Mouse (Mus musculus) induced T-regulatory cell, adult 2 months (primary cell): ENCODE measurements around the gene Vkorc1l1.
A peak's percentile ranks its signal among the peaks of the same experiment; 100 is the strongest.

Experiments
- DNase-seq: peaks from one replicate; pipeline ENCODE4 v3.0.0-alpha.2; 2012; ENCODE audit warnings: low read depth

Gene Vkorc1l1

DNA sequence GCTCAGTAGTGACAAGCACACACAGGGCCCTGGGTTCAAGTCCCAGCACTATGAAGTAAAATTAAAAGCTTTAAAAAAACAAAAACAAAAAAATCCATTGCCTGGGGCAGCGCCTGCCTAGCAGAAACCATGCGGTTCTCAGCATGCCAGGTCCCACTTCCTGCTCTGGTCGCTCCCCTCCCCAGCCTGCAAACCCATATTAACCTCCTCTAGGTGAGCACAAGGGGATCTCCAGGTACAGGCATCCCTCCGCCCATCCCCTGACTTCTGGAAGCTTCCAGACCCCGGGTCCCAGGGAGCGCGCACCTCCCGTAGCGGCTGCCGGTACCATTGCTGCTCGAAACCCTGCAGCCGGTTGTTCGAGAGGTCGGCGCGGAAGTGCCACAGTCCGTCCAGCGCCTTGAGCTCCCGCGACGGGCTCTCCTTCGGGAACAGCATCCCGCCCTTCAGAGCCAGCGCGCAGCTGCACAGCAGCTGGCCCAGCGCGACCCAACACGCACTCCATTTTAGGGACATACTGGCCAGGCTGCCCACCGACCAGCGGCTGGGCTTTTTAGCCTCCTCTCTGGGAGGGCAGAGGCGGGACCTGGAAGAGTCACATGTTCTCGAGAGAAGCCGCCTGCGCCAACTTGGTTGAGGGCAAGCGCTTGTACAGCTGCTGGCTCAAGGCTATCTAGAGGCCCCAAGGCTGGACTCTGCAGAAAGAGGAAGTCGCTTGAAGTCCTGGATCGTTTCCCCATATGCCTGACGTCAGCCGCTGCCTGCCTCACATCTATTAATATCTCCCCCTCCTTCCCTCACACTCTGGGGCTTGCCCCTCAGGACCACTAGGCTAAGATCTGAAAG, 60.8 kb downstream of the Vkorc1l1 start, which contains the start of gene Gusb:
TSS of gene Gusb (minus strand) at position 749 of the 846 bp plus-strand sequence.
- DNase-seq, result peak; percentile 76

DNA sequence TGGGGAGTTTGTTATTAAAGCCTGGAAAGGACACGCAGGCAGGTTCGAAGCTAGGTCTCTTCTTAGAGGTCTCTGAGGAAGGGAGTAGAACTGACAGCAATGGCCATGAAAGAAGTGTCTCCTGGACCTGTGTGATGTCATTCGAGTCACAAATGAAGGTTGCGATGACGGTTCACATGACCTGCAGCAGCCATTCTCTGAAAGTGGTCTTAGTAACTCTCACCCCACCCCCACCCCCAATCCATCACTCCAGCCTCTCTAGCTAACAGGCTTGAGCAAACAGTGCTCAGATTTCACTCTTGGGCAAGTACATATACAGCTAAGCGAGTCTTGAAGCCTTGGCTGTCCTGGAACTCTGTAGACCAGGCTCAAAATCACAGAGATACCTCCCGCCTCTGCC, 61.5 kb downstream of the Vkorc1l1 start:
- no peak for DNase-seq

DNA sequence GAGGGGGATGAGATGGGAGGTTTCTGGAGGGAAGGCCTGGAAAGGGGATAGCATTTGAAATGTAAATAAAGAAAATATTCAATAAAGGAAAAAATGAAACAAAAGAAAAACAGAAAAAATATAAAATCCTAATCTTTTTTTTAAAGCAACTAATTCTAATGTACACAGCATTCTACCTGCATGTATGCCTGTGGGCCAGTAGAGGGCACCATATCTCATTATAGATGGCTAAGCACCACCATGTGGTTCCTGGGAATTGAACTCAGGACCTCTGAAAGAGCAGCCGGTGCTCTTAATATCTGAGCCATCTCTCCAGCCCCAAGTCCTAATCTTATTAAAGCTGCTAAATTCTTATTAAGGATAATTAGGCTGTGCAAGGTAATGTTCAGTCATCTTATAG, 65.6 kb downstream of the Vkorc1l1 start:
- DNase-seq, result peak; percentile 66

DNA sequence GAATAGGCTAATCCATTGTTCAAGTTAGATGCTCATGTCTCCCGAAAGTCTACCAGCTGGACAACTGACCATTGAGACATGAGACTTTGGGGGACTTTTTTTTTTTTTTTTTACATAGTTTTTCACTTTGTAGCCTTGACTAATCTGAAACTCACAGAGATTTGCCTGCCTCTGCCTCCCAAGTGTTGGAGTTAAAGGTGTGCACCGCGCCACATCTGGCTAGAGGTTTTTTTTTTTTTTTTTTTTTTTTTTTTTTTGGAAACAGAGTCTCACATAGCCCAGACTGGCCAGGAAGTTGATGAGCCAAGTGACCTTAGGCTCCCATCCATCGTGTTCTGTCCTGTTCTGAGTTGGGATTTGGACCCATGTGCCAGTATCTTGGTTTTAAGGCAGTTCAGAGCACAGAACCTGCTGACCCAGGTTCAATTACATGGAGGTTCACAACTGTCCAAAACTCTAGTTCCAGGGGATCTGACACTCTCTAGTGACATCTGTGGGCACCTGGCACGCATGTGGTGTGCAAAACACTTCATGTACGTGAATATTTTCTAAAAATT, 66.3 kb downstream of the Vkorc1l1 start:
- no peak for DNase-seq

DNA sequence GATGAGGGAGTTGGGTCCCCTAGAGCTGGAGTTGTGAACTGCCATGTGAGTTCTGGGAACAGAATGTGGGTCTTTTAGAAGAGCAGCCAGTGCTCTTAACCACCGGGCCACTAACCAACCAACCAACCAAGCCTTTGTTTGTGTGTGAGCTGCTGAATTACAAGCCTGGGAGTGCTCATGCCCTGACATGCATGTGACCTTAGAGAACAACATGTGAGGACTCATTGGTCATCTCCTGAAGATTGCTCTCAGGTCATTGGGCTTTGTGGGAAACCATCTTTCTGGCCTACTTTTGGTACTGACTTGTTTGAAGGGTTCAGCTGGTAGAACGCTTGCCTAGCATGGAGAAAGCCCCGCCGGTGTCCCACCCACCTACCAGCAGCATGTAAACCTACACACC, 68.0 kb downstream of the Vkorc1l1 start:
- no peak for DNase-seq

DNA sequence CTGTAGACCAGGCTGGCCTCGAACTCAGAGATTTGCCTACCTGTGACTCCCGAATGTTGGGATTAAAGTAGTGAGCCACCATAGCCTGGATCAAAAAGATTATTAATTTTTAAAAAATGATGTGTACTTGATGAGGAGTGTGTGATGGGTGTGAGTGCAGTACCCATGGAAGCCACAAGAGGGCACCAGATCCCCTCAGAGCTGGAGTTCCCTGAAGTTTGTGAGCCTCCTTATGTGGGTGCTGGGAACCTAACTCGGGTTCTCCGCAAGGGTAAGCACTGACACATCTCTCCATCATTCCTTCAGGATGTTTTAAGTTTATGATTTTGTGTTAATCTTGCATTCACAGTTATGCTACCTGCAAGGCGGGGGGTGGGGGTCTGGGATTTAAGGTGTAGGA, 69.2 kb downstream of the Vkorc1l1 start:
- peak; percentile 51 for DNase-seq

DNA sequence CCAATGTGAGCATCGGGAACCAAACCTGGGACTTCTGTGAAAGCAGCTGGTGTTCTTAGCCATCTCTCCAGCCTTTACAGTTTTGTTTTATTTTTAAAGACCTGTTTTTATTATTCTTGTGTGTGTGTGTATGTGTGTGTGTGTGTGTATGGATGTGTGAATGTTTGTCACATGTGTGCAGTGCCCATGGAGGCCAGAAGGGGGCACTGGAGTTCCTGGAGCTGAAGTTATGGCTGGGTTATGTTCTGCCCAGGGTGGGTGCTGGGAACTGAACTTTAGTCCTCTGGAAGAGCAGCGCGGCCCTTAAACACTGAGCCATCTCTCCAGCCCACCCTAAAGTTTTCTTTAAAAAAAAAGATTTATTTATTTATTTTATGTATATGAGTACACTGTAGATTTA, 73.3 kb downstream of the Vkorc1l1 start:
- DNase-seq, result no peak

DNA sequence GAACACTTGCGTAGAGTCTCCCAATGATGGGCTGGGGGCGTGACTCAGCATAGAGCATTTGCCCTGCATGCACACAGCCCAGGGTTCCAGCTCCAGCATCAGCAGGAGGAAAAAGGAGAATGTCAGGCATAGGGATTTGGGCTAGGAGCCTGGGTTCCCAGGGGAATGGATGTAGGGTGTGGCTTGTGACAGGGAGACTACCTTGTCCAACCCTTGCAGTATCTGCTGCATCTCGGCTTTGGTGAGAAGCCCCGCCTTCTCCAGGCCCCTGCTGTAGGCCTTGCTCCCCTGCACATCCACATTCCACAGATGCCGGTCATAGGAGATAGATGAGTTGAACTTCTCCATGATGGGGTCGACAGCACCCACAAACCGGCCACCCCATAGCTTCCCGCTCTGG, 77.7 kb downstream of the Vkorc1l1 start:
- DNase-seq, result no peak

DNA sequence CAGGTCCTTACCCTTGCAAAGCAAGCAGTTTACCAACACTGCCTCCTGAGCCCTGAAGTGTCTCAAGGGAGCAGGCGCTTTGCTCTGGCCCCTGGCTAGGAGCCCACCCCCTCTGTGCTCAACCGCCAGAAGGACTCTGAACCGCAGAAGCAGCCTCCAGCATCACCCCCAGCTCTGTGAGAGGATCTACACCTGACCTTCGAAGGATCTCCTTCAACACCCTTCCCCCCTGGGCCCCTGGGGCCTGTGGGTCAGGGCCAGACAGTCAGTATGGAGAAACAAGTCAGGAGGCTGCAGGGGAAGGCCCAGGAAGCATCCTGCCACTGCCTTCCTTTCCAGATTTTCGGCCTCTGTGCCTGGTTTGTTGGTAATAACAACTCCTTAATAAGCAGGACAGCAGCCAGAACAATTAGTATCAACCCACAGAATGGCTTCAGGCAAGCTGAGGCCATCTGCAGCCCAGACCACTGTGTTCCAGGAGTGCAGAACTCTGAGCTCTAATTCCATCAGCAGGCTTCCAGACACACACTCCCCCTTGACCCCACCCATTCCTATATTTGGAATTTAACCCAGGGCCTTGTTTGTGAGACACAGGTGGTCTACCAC, 79.7 kb downstream of the Vkorc1l1 start:
- DNase-seq, result no peak

DNA sequence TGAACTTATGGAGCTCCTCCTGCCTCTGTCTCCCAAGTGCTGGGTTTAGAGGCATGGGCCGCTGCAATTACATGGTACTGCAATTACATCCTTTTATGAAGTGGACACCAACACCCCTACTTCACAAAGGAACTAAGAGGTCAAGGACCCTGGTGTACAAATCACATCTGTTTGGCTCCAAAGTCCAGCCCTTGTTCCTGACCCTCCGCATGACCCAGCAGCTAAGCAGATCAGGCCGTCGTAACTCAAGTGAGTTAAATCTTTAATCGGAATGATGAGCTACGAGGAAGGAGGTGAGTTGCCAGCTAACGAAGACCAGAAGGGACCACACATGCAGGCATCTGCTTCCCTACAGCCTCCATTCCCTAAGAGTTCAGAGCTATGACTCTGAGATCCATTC, 80.6 kb downstream of the Vkorc1l1 start:
- no peak for DNase-seq

DNA sequence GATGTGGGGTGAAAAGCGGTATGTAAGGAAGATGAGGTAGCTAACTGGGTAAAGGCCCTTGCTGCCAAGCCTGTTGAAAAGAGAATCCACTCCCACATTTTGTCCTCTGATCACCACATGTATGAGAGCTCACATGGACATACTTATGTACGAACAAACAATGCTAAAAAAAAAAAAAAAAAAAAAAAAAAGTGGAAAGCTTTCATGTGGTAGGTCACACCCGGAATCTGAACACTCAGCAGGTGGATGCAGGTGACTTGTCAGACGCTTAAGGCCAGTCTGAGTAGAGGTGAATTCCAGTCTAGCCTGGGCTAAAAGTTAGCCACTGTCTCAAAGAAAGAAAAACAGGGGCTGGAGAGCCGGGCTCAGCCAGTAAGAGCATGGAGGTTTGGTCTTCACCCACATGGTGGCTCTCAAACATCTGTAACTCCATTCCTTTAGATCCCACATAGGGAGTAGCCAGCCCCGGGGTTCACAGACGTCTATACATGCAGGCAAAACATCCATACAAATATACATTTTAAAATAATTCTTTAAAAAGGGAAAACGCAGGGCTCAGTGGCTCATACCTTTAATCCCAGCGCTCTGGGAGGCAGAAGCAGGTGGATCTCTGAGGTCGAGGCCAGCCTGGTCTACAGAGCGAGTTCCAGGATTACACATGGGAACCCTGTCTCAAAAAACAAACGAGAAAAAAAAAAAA, 81.4 kb downstream of the Vkorc1l1 start:
- DNase-seq, result no peak

DNA sequence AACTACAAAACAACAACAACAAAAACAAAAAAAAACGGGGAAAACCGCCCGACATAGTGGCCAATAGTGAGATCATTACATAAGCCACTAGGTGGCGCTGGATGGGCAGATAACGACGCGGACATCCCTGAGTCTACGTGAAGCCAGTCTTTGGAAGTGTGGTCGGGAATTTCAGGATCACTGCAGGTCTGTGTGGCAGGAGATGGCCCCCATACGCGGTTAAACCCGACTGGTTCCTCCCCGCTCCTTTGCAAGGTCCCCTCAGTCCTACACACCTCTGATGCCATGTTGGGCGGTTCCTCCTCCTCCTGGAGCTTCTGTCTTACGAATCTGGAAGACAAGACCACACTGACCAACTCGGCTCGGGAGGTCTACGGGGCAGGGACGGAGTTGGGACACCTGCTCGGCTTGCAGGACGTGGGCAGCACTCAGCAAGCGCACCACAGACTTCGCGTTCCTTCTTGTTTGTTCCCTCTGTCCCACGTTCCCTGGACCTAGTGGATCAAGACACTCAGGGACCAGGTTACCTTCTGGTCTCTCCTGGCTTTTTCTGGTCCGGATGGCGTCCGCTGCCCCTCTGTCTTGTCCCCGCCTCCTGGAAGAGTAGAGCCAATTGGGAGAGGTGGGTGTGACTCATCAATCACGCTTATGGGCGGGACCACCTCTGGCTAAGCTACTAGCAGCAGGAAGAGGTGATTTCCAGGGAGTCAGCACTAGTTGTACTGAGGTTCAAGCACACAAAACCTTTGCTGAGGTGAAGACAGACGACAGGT, 82.2 kb downstream of the Vkorc1l1 start:
- peak; percentile 94 for DNase-seq

DNA sequence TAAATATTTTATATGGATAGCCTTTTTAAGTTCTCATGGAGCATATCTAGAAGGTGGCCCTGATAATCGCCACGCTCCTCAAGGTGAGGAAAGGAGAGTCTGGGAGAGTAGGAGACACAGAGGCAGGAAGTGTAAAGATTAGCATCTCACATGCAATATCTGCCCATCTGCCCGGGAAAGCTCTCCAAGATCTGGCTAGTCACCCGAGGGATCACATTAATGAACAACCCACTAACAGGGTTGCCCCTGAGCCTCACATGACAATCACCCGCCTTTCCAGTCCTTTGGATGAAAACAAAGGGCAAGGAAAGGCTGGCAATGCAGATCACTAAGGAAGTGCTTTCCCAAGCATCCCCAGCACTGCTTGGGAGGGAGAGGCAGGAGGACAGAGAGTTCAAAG, 85.4 kb downstream of the Vkorc1l1 start:
- no peak for DNase-seq

DNA sequence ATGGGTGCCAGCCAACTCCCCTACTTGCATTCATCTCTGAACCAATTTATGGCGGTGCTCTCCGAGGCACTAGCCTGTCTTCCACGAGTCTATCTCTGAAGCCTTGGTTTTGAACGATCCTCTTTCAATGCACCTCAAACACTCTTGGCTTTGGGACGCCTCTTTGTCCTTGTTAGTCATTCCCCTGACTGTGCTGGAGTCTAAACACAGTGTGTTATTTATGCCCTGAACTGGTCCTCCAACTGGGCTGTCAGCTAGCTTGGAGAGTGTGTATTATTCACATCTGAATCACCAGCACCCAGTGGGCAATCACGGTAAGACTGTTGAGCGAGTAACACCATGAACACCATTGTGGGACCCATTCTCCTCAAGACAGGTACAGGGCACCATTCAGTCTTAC, 85.9 kb downstream of the Vkorc1l1 start:
- DNase-seq, result no peak

DNA sequence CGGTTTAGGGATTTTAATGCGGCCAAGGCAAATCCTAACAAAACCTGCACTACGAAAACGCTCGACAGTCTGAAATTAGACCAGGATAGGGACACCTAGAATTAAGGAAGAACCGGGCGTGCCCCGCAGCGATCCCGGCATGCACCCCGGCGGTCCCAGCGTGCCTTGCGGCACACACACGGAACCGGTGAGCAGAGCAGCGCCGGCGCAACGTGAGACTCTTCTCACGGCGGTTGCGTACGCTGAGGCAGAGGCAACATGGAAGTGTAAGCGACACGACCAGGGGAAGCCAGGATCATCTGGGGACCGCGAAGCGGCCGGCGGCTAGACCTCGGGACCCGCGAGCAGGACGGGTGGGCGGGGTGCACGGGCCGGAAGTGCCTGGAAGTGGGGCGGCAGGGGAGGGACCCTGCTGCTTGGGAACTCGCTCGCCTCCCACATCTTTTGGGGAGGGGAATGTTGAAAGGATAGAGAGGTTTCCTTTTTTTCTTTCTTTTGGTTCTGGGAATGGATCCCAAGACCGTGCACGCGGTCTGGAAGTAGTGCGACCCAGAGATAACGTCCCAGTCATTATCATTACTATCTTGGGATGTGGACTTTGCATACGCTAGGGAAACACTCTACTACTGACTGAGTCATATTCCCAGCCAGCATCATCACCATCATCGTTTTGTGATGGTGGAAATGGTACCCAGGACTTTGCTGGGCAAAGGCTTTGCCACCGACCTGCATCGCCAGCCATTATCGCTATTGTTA, 87.5 kb downstream of the Vkorc1l1 start, which contains the start of the genes Asl and Crcp:
TSS of gene Asl (minus strand) at position 106 of the 756 bp plus-strand sequence.
TSS of gene Crcp (plus strand) at position 149 of the 756 bp plus-strand sequence.
- DNase-seq, result peak; percentile 87

DNA sequence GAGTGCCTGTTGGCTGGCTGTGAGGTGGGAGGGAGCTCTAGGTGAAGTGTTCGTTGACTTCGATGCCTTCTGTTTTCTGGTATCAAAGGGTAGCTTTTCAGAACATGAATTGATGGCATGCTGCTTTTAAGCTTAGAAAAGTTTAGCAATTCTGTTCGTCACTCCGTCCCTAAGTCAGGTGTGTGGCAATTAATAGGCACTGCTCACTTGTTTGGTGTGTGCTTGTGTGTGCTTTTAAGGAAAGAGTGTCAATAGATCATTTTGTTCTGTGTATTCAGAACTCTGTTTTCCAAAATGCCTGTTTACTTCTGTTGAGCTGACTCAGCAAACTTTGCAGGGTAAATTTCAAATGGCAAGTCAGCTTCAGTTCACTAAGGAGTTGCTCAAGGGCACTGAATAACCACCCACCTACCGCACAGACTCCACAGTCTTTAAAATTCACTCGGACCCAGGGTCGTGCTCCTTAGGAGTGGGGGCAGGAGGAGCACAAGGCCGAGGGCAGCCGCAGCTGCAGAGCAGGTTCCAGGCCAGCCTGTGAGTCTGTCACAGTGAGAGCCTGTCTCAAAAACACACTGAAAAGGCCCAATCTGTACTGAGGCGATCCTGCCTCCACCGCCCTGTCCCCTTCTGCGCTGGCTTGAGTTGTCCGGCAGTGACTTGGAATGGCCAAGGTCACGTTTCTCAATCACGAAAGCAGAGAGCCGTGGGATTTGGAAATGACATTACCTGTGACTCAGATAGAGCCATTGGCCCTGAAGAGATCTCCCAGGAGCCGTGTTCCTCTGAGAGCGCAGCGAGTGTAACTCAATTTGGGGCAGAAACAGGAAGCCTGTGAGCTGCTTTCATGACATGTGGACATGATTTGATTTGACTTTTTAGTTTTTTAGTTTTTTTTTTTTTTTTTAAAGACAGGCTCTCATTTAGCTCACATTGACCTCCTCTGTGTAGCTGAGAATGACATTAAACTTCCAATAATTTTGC, 89.9 kb downstream of the Vkorc1l1 start:
- DNase-seq, result no peak

DNA sequence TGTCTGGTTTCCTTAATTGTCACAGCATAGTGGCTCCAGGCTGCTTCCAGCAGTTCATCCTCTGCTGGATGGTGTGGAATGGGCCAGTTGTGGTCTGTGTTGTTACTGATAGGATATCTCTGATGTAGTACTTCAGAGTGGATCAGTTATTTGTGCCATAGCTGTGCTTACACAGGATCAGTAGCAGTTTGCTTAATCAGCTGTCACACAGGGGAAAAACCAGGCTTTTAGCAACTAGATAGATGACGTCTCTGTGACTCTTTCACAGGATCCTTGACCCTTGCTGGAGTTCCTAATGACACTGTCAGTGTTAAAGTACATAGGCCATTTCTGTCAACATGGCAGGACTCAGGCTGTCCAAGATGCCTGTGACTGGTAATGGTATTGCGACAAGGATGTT, 92.1 kb downstream of the Vkorc1l1 start:
- DNase-seq, result no peak
